Mouse (Mus musculus): ENCODE data around the gene Olfr901. TPM values are rescaled to one million over a fixed set of nuclear protein-coding genes. Genes with fewer than 3 reads are reported as not detected.
"Not testable (repeated sequence)": the region's sequence is repeated elsewhere in the genome, so short reads cannot be mapped to it uniquely, and the experiment has no call there.

Olfr901 gene
- not detected in 2 replicates for polyA plus RNA-seq (2015; fragmentation: Nextera tagmentation; extraction: Ambion mirVana)

DNA sequence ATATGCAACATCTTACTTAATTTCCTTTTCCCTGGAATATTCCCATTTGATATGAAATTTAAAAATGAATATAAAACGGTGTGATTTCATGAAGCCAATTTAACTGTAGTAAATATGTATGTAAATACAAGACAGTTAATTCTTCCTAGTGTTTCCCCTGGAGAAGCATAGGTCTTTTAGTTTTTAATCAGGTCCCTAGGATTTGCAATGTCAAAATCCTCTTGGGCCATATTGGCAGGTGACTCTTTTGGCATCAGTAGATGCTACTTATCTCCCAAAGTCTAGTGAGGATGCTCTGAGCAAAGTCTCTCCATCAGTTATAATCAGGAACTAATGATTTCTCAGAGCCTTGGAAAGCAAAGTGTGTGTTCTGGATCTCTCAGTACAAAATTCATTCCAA, at the start of gene Olfr901:
TSS of gene Olfr901 (plus strand) at position 301 of the 400 bp plus-strand sequence.
- no peaks in the 10 kb centered on the region for H3K36me3 ChIP-seq (ENCODE audit: control insufficient read depth, insufficient read depth)
- H3K27me3 ChIP-seq (ENCODE audit: control insufficient read depth, insufficient read depth, low read length) = no peaks in the 10 kb centered on the region
- peaks cover 3% of the 10 kb centered on the region; the same call in 1 of the 2 replicates for H3K9me3 ChIP-seq (replicated peaks; ENCODE audit: control insufficient read depth, low read length)
- H3K4me2 ChIP-seq (ENCODE audit: low read depth, low read length) = no peak within 1 kb of the TSS
- H3K9ac ChIP-seq (ENCODE audit: low read length) = no peak within 1 kb of the TSS
- H3K4me3 ChIP-seq (ENCODE audit: low read length) = no peak within 1 kb of the TSS
- no peaks in the 10 kb centered on the region for H3K4me1 ChIP-seq (ENCODE audit: control insufficient read depth, insufficient read depth, low read length)
- no peak for ATAC-seq (replicated peaks; ENCODE audit: extremely low read depth, insufficient read depth, low FRiP score)
- H3K27ac ChIP-seq (ENCODE audit: low read length) = no peak within 1 kb of the TSS
- 76% methylated on average over 1 of the region's 1 CpGs for WGBS

GRCm38 (mm10) chr9:38401398-38401797, 27.9 kb upstream of the Olfr901 start, which contains the start of gene Olfr147:
TSS of gene Olfr147 (plus strand) at chr9:38401698.
- no peak for ATAC-seq (replicated peaks; ENCODE audit: extremely low read depth, insufficient read depth, low FRiP score)
- no peak within 1 kb of the TSS for H3K9ac ChIP-seq (ENCODE audit: low read length)
- no peaks in the 10 kb centered on the region for H3K9me3 ChIP-seq (replicated peaks; ENCODE audit: control insufficient read depth, low read length)
- no peaks in the 10 kb centered on the region for H3K4me1 ChIP-seq (ENCODE audit: control insufficient read depth, insufficient read depth, low read length)
- H3K27ac ChIP-seq (ENCODE audit: low read length) = no peak within 1 kb of the TSS
- no peaks in the 10 kb centered on the region for H3K36me3 ChIP-seq (ENCODE audit: control insufficient read depth, insufficient read depth)
- H3K4me2 ChIP-seq (ENCODE audit: low read depth, low read length) = no peak within 1 kb of the TSS
- H3K27me3 ChIP-seq (ENCODE audit: control insufficient read depth, insufficient read depth, low read length) = no peaks in the 10 kb centered on the region
- H3K4me3 ChIP-seq (ENCODE audit: low read length) = no peak within 1 kb of the TSS
- WGBS = 85% methylated on average over 1 of the region's 1 CpGs

DNA sequence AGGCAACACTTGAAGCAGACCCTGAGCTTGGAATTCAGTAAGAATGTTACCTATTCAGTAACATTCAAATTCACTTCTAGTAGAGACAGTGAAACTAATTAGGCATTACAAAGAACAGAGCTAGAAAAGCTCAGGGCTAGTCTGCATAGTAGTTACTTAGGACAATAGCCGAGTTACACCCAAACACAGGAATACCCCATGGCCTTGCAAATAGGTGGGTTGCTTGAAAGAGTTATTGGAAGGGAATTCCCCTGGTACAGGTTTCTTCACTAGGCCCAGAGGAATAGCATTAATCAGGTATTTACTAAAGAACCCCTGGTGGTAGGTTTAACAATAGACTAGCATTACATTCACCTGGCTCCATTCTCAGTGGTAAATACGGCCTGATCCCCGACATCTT, 21.8 kb upstream of the Olfr901 start:
- not testable (repeated sequence) for H3K27me3 ChIP-seq (ENCODE audit: control insufficient read depth, insufficient read depth, low read length); H3K36me3 ChIP-seq (ENCODE audit: control insufficient read depth, insufficient read depth); H3K9me3 ChIP-seq (replicated peaks; ENCODE audit: control insufficient read depth, low read length); H3K9ac ChIP-seq (ENCODE audit: low read length); H3K27ac ChIP-seq (ENCODE audit: low read length); ATAC-seq (replicated peaks; ENCODE audit: extremely low read depth, insufficient read depth, low FRiP score); H3K4me1 ChIP-seq (ENCODE audit: control insufficient read depth, insufficient read depth, low read length); H3K4me2 ChIP-seq (ENCODE audit: low read depth, low read length); H3K4me3 ChIP-seq (ENCODE audit: low read length)
- 89% methylated on average over 3 of the region's 3 CpGs for WGBS

GRCm38 (mm10) chr9:38413502-38413901, 15.8 kb upstream of the Olfr901 start:
- 84% methylated on average over 14 of the region's 14 CpGs for WGBS
- not testable (repeated sequence) for H3K4me3 ChIP-seq (ENCODE audit: low read length); H3K4me1 ChIP-seq (ENCODE audit: control insufficient read depth, insufficient read depth, low read length); ATAC-seq (replicated peaks; ENCODE audit: extremely low read depth, insufficient read depth, low FRiP score); H3K36me3 ChIP-seq (ENCODE audit: control insufficient read depth, insufficient read depth); H3K27ac ChIP-seq (ENCODE audit: low read length); H3K4me2 ChIP-seq (ENCODE audit: low read depth, low read length); H3K9ac ChIP-seq (ENCODE audit: low read length); H3K9me3 ChIP-seq (replicated peaks; ENCODE audit: control insufficient read depth, low read length); H3K27me3 ChIP-seq (ENCODE audit: control insufficient read depth, insufficient read depth, low read length)

DNA sequence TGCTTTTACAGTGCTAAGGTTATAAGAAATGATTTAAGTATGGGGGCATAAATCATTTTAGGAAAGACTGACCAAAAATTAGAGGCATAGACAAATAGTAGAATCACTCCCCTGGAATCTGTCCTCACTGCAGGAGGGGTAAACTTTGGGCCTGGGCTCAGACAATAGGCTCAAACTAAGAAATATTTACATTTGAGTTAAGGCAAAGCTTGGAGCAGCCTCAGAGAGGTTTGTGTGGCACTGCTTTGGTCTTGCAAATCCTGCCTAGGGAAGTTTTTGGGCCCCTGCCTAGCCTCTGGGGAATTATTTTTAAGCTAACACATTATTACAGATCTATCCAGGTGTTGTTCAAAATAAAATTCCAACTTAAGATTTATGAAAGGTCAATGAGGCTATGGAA, 5.5 kb upstream of the Olfr901 start:
- H3K27ac ChIP-seq (ENCODE audit: low read length) = no peak overlapping the region
- no peak overlapping the region for H3K4me2 ChIP-seq (ENCODE audit: low read depth, low read length)
- peaks cover 3% of the 10 kb centered on the region; the same call in 1 of the 2 replicates for H3K9me3 ChIP-seq (replicated peaks; ENCODE audit: control insufficient read depth, low read length)
- no peaks in the 10 kb centered on the region for H3K4me1 ChIP-seq (ENCODE audit: control insufficient read depth, insufficient read depth, low read length)
- no peak overlapping the region for H3K9ac ChIP-seq (ENCODE audit: low read length)
- H3K4me3 ChIP-seq (ENCODE audit: low read length) = no peak overlapping the region
- no peaks in the 10 kb centered on the region for H3K36me3 ChIP-seq (ENCODE audit: control insufficient read depth, insufficient read depth)
- H3K27me3 ChIP-seq (ENCODE audit: control insufficient read depth, insufficient read depth, low read length) = no peaks in the 10 kb centered on the region
- no peak for ATAC-seq (replicated peaks; ENCODE audit: extremely low read depth, insufficient read depth, low FRiP score)

GRCm38 (mm10) chr9:38427026-38427425, 2.2 kb upstream of the Olfr901 start:
- Histone ChIP-seq H3K4me3 (ENCODE audit: low read length) (no peak overlapping the region), H3K27ac (ENCODE audit: low read length) (no peak overlapping the region), H3K4me2 (ENCODE audit: low read depth, low read length) (no peak overlapping the region), H3K9ac (ENCODE audit: low read length) (no peak overlapping the region), H3K27me3 (ENCODE audit: control insufficient read depth, insufficient read depth, low read length) (no peaks in the 10 kb centered on the region), H3K9me3 (replicated peaks; ENCODE audit: control insufficient read depth, low read length) (peaks cover 3% of the 10 kb centered on the region; the same call in 1 of the 2 replicates), H3K36me3 (ENCODE audit: control insufficient read depth, insufficient read depth) (no peaks in the 10 kb centered on the region), H3K4me1 (ENCODE audit: control insufficient read depth, insufficient read depth, low read length) (no peaks in the 10 kb centered on the region)
- no peak for ATAC-seq (replicated peaks; ENCODE audit: extremely low read depth, insufficient read depth, low FRiP score)
- 36% methylated on average over 1 of the region's 1 CpGs for WGBS

DNA sequence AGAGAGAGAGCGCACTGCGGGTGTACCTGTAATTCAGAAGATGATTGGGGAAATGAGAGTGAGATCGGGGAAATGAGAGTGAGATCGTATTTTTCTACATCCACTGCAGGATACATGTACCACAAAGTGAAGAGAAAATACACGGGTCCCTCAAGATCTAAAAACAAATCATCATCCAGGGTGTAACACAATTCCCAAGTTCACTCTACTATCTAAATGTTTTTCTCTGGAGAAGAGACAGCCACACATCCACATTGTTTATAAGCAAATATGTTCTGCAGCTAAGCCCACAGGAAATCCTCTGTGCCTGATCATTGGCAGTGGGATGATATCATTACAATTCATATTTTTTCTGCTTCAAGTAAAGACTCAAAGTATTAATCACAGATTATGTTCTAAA, 18.1 kb downstream of the Olfr901 start, which contains the start of gene Olfr902:
TSS of gene Olfr902 (plus strand) at position 301 of the 400 bp plus-strand sequence.
- ATAC-seq (replicated peaks; ENCODE audit: extremely low read depth, insufficient read depth, low FRiP score) = no peak
- Histone ChIP-seq H3K27me3 (ENCODE audit: control insufficient read depth, insufficient read depth, low read length) (no peaks in the 10 kb centered on the region), H3K4me3 (ENCODE audit: low read length) (no peak within 1 kb of the TSS), H3K36me3 (ENCODE audit: control insufficient read depth, insufficient read depth) (no peaks in the 10 kb centered on the region), H3K4me1 (ENCODE audit: control insufficient read depth, insufficient read depth, low read length) (no peaks in the 10 kb centered on the region), H3K4me2 (ENCODE audit: low read depth, low read length) (no peak within 1 kb of the TSS), H3K9ac (ENCODE audit: low read length) (no peak within 1 kb of the TSS), H3K9me3 (replicated peaks; ENCODE audit: control insufficient read depth, low read length) (no peaks in the 10 kb centered on the region), H3K27ac (ENCODE audit: low read length) (no peak within 1 kb of the TSS)
- 82% methylated on average over 5 of the region's 5 CpGs for WGBS

- no peak within 1 kb of the TSS for H3K4me3 ChIP-seq (ENCODE audit: low read length)
- no peak within 1 kb of the TSS for H3K4me2 ChIP-seq (ENCODE audit: low read depth, low read length)
- no peaks in the 10 kb centered on the region for H3K9me3 ChIP-seq (replicated peaks; ENCODE audit: control insufficient read depth, low read length)
- H3K9ac ChIP-seq (ENCODE audit: low read length) = no peak within 1 kb of the TSS
- no peak within 1 kb of the TSS for H3K27ac ChIP-seq (ENCODE audit: low read length)
- no peaks in the 10 kb centered on the region for H3K4me1 ChIP-seq (ENCODE audit: control insufficient read depth, insufficient read depth, low read length)
- H3K27me3 ChIP-seq (ENCODE audit: control insufficient read depth, insufficient read depth, low read length) = no peaks in the 10 kb centered on the region
- H3K36me3 ChIP-seq (ENCODE audit: control insufficient read depth, insufficient read depth) = no peaks in the 10 kb centered on the region
- ATAC-seq (replicated peaks; ENCODE audit: extremely low read depth, insufficient read depth, low FRiP score) = no peak
Measured at GRCm38 (mm10) chr9:38462844-38463243, 33.6 kb downstream of the Olfr901 start, which contains the start of gene Olfr904. TSS of gene Olfr904 (plus strand) at chr9:38463144.

DNA sequence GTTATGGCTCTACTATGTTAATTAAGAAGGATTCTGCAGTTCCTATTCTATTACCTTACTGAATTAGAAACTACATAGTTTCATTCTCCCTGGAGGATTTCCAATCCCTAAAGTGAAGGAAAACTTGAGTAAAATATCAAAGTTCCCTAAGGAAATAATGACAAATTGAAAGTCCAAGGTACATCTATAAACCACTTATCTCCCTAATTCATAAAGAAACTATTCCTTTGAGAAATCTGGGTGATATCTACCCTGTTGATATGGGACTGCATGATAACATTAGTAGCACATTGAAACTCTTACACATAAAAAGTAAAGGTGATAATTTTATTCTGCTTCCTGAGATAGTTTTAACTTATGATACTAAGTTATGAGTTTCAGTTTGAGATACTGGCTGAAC, 41.6 kb downstream of the Olfr901 start, which contains the start of gene Olfr905:
TSS of gene Olfr905 (plus strand) at position 301 of the 400 bp plus-strand sequence.
- ATAC-seq (replicated peaks; ENCODE audit: extremely low read depth, insufficient read depth, low FRiP score) = no peak
- H3K4me1 ChIP-seq (ENCODE audit: control insufficient read depth, insufficient read depth, low read length) = no peaks in the 10 kb centered on the region
- no peak within 1 kb of the TSS for H3K27ac ChIP-seq (ENCODE audit: low read length)
- no peaks in the 10 kb centered on the region for H3K9me3 ChIP-seq (replicated peaks; ENCODE audit: control insufficient read depth, low read length)
- H3K36me3 ChIP-seq (ENCODE audit: control insufficient read depth, insufficient read depth) = no peaks in the 10 kb centered on the region
- H3K4me2 ChIP-seq (ENCODE audit: low read depth, low read length) = no peak within 1 kb of the TSS
- H3K4me3 ChIP-seq (ENCODE audit: low read length) = no peak within 1 kb of the TSS
- H3K9ac ChIP-seq (ENCODE audit: low read length) = no peak within 1 kb of the TSS
- no peaks in the 10 kb centered on the region for H3K27me3 ChIP-seq (ENCODE audit: control insufficient read depth, insufficient read depth, low read length)
